Mouse (Mus musculus): Measurements from ENCODE around the gene Hectd4.

GRCm38 (mm10) chr5:121226845-121227244, 6.8 kb downstream of the Hectd4 start:
- peak; percentile 30; the same call in 1 of the 2 replicates for TF ChIP-seq CTCF (IDR thresholded peaks at IDR 0.05; ENCODE audit: low read depth)
- TF ChIP-seq EP300 (IDR thresholded peaks at IDR 0.05; ENCODE audit: low read depth), result no peak

Data from liver, postnatal 0 days (tissue).